Mouse (Mus musculus): ENCODE results near the gene Endov.
A peak's percentile ranks its signal among the peaks of the same experiment; 100 is the strongest.

Endov gene

GRCm38 (mm10) chr11:119490861-119491689 is at the start of gene Endov:
Gene Endov (plus strand): TSS chr11:119491347.
- DNase-seq (ENCODE audit: low read depth, low spot score) = peak; percentile 96

- DNase-seq (ENCODE audit: low read depth, low spot score) = peak; percentile 13
Observed at GRCm38 (mm10) chr11:119442199-119442598, 48.9 kb upstream of the Endov start.

GRCm38 (mm10) chr11:119443442-119443841 is 47.7 kb upstream of the Endov start:
- DNase-seq (ENCODE audit: low read depth, low spot score) = no peak

GRCm38 (mm10) chr11:119456097-119456496 is 35.0 kb upstream of the Endov start:
- DNase-seq (ENCODE audit: low read depth, low spot score) = no peak

- no peak for DNase-seq (ENCODE audit: low read depth, low spot score)
Observed at GRCm38 (mm10) chr11:119477876-119478275, 13.3 kb upstream of the Endov start.

- DNase-seq (ENCODE audit: low read depth, low spot score) = no peak
Observed at GRCm38 (mm10) chr11:119491690-119492087, 542 bp downstream of the Endov start.

- DNase-seq (ENCODE audit: low read depth, low spot score) = peak; percentile 90
Observed at GRCm38 (mm10) chr11:119492830-119493229, 1.7 kb downstream of the Endov start.

- DNase-seq (ENCODE audit: low read depth, low spot score) = no peak
Observed at GRCm38 (mm10) chr11:119493516-119493915, 2.4 kb downstream of the Endov start.

GRCm38 (mm10) chr11:119496147-119496546 is 5.0 kb downstream of the Endov start:
- no peak for DNase-seq (ENCODE audit: low read depth, low spot score)

- no peak for DNase-seq (ENCODE audit: low read depth, low spot score)
Observed at GRCm38 (mm10) chr11:119497451-119497850, 6.3 kb downstream of the Endov start.

GRCm38 (mm10) chr11:119499297-119499696 is 8.2 kb downstream of the Endov start:
- DNase-seq (ENCODE audit: low read depth, low spot score) = no peak

GRCm38 (mm10) chr11:119500011-119500410 is 8.9 kb downstream of the Endov start:
- DNase-seq (ENCODE audit: low read depth, low spot score) = no peak

GRCm38 (mm10) chr11:119503675-119504074 is 12.5 kb downstream of the Endov start:
- peak; percentile 40 for DNase-seq (ENCODE audit: low read depth, low spot score)

GRCm38 (mm10) chr11:119506386-119506785 is 15.2 kb downstream of the Endov start:
- no peak for DNase-seq (ENCODE audit: low read depth, low spot score)

- DNase-seq (ENCODE audit: low read depth, low spot score) = no peak
Observed at GRCm38 (mm10) chr11:119507772-119508171, 16.6 kb downstream of the Endov start.

- no peak for DNase-seq (ENCODE audit: low read depth, low spot score)
Observed at GRCm38 (mm10) chr11:119509165-119509776, 18.1 kb downstream of the Endov start.

- DNase-seq (ENCODE audit: low read depth, low spot score) = no peak
Observed at GRCm38 (mm10) chr11:119513038-119513659, 22.0 kb downstream of the Endov start.

- no peak for DNase-seq (ENCODE audit: low read depth, low spot score)
Observed at GRCm38 (mm10) chr11:119514108-119514860, 23.1 kb downstream of the Endov start.

- peak; percentile 77 for DNase-seq (ENCODE audit: low read depth, low spot score)
Observed at GRCm38 (mm10) chr11:119514967-119515636, 24.0 kb downstream of the Endov start.

- no peak for DNase-seq (ENCODE audit: low read depth, low spot score)
Observed at GRCm38 (mm10) chr11:119515823-119516676, 24.9 kb downstream of the Endov start.

Measured in R1 (cell line).